ENCODE assay signal across 19 mouse cellular contexts in the genomic region with DNA sequence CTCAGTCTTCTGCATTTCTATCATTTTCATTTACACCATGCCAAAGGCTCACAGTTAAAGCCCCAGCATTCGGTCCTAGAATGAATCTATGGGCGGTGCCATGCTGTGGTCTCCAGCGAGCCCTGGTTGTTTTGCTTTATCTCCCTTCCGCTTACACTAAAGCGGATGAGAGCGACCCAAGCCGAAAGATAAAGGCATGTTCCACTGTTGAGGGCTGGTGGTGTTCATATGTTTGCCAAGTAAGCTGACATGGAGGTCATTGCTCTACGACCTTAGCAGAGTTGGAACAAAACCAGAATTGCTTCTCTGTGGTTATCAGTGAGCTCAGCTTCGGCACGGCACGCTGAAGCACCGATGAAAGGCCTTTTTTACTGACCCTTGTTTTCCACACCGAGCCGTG. TPM values are rescaled to one million over a fixed set of nuclear protein-coding genes. Genes with fewer than 3 reads are reported as not detected.
DNase-seq lines count a peak whose midpoint lies in the region; ATAC-seq and TF ChIP-seq lines count a peak whose summit lies in the region.
"Had no signal": no experiment of that assay in that cellular context is flagged by ENCODE, and none has a peak within 500 bp of the region (broad histone marks: within the 10 kb centered on the region; RNA-seq: fewer than 3 reads in every experiment).

No protein-coding gene starts in this region.

- H3K4me2 ChIP-seq in heart, embryonic 11.5 days, result peak overlapping the region; percentile 29
- peak overlapping the region; percentile 28; the same call in 1 of the 2 replicates for H3K4me2 ChIP-seq in liver, embryonic 16.5 days (ENCODE audit: low read depth, low read length)
- H3K4me2 ChIP-seq in forebrain, postnatal 0 days (ENCODE audit: low read depth), result no peak overlapping the region
- H3K4me2 ChIP-seq: forebrain, embryonic 13.5 days; hindbrain, embryonic 13.5 days; intestine, embryonic 15.5 days; neural tube, embryonic 12.5 days had no signal

- H3K9ac ChIP-seq in heart, embryonic 11.5 days (ENCODE audit: low read depth, low read length), result no peak overlapping the region
- H3K9ac ChIP-seq in liver, embryonic 16.5 days (ENCODE audit: low read depth, low read length), result no peak overlapping the region
- no peak overlapping the region for H3K9ac ChIP-seq in forebrain, postnatal 0 days
- H3K9ac ChIP-seq: forebrain, embryonic 13.5 days; hindbrain, embryonic 13.5 days; intestine, embryonic 15.5 days; neural tube, embryonic 12.5 days had no signal

- TF ChIP-seq CTCF in forebrain, postnatal 0 days (IDR thresholded peaks at IDR 0.05; ENCODE audit: low read depth), result no peak

- H3K9me3 ChIP-seq in heart, embryonic 11.5 days (replicated peaks; ENCODE audit: control insufficient read depth, low read length), result no peaks in the 10 kb centered on the region
- H3K9me3 ChIP-seq in liver, embryonic 16.5 days (replicated peaks; ENCODE audit: control insufficient read depth, low read length), result no peaks in the 10 kb centered on the region
- no peaks in the 10 kb centered on the region for H3K9me3 ChIP-seq in forebrain, postnatal 0 days (ENCODE audit: low read length)
- H3K9me3 ChIP-seq: forebrain, embryonic 13.5 days; G1E; hindbrain, embryonic 13.5 days; intestine, embryonic 15.5 days; midbrain, embryonic 10.5 days; neural tube, embryonic 12.5 days had no signal

- peaks cover 6% of the 10 kb centered on the region; the same call in 1 of the 2 replicates for H3K4me1 ChIP-seq in heart, embryonic 11.5 days (ENCODE audit: control insufficient read depth, insufficient read depth, low read length)
- H3K4me1 ChIP-seq in liver, embryonic 16.5 days (ENCODE audit: control insufficient read depth, low read depth, low read length), result peaks cover 3% of the 10 kb centered on the region
- H3K4me1 ChIP-seq in forebrain, postnatal 0 days (ENCODE audit: insufficient read depth), result no peaks in the 10 kb centered on the region; the same call in 1 of the 2 replicates
- H3K4me1 ChIP-seq: hindbrain, embryonic 13.5 days; intestine, embryonic 15.5 days; neural tube, embryonic 12.5 days had no signal

- WGBS in heart, embryonic 11.5 days (ENCODE audit: insufficient replicate concordance), result 31% methylated on average over 14 of the region's 14 CpGs
- 45% methylated on average over 14 of the region's 14 CpGs for WGBS in liver, embryonic 16.5 days (ENCODE audit: insufficient replicate concordance)
- 88% methylated on average over 14 of the region's 14 CpGs for WGBS in forebrain, postnatal 0 days

- peak; percentile 63; the same call in 1 of the 2 replicates for ATAC-seq in erythroid progenitor cell, adult 5-6 weeks (replicated peaks; ENCODE audit: low FRiP score, poor library complexity, severe bottlenecking)
- ATAC-seq in heart, embryonic 11.5 days (replicated peaks; ENCODE audit: insufficient number of reproducible peaks, low FRiP score, low TSS enrichment), result peak; percentile 47; the same call in 1 of the 2 replicates
- peak; percentile 85 for ATAC-seq in liver, embryonic 16.5 days (ENCODE audit: low read depth)
- no peak for ATAC-seq in forebrain, postnatal 0 days
- ATAC-seq: CD4-positive, CD25-positive, alpha-beta regulatory T cell, adult 4 months; forebrain, embryonic 13.5 days; intestine, embryonic 15.5 days had no signal

- H3K4me3 ChIP-seq in heart, embryonic 11.5 days (ENCODE audit: low read depth, low read length), result no peak overlapping the region
- no peak overlapping the region for H3K4me3 ChIP-seq in liver, embryonic 16.5 days (ENCODE audit: low read depth, low read length)
- no peak overlapping the region for H3K4me3 ChIP-seq in forebrain, postnatal 0 days (ENCODE audit: low read depth, low read length)
- H3K4me3 ChIP-seq: forebrain, embryonic 13.5 days; hindbrain, embryonic 13.5 days; intestine, embryonic 15.5 days; midbrain, embryonic 10.5 days; neural tube, embryonic 12.5 days had no signal

- no peaks in the 10 kb centered on the region for H3K36me3 ChIP-seq in heart, embryonic 11.5 days (ENCODE audit: control insufficient read depth, insufficient read depth, low read length)
- no peaks in the 10 kb centered on the region for H3K36me3 ChIP-seq in liver, embryonic 16.5 days (ENCODE audit: control insufficient read depth, insufficient read depth)
- no peaks in the 10 kb centered on the region for H3K36me3 ChIP-seq in forebrain, postnatal 0 days (ENCODE audit: insufficient read depth)
- H3K36me3 ChIP-seq: G1E; hindbrain, embryonic 13.5 days; intestine, embryonic 15.5 days; midbrain, embryonic 10.5 days; neural tube, embryonic 12.5 days had no signal

- H3K27me3 ChIP-seq in heart, embryonic 11.5 days (ENCODE audit: control insufficient read depth, insufficient read depth, low read length), result peaks cover 2% of the 10 kb centered on the region; the same call in 1 of the 2 replicates
- H3K27me3 ChIP-seq in liver, embryonic 16.5 days (ENCODE audit: control insufficient read depth, insufficient read depth, low read depth, low read length), result no peaks in the 10 kb centered on the region
- no peaks in the 10 kb centered on the region for H3K27me3 ChIP-seq in forebrain, postnatal 0 days (ENCODE audit: insufficient read depth, low read length)
- H3K27me3 ChIP-seq: forebrain, embryonic 13.5 days; hindbrain, embryonic 13.5 days; intestine, embryonic 15.5 days; neural tube, embryonic 12.5 days had no signal

- no peak overlapping the region for H3K27ac ChIP-seq in heart, embryonic 11.5 days (ENCODE audit: low read depth, low read length)
- H3K27ac ChIP-seq in liver, embryonic 16.5 days (ENCODE audit: low read length), result no peak overlapping the region
- H3K27ac ChIP-seq in forebrain, postnatal 0 days (ENCODE audit: low read depth, low read length), result no peak overlapping the region
- H3K27ac ChIP-seq: forebrain, embryonic 13.5 days; hindbrain, embryonic 13.5 days; intestine, embryonic 15.5 days; midbrain, embryonic 10.5 days; neural tube, embryonic 12.5 days had no signal

- DNase-seq in heart, postnatal 4 days, result peak; percentile 48
- no peak for DNase-seq in forebrain, postnatal 0 days
- DNase-seq in thymus, postnatal 14 days, result no peak
- no peak for DNase-seq in cerebellum, adult 11-12 months
- DNase-seq in layer of hippocampus, adult 9-11 months, result no peak
- DNase-seq: adrenal gland, postnatal 36 days; cerebellum, adult 9-10 months; embryo, embryonic 11 days; lung, adult 18-20 months had no signal

RNA-seq across cellular contexts. Expression of gene Otud1, which starts 32.5 kb away (rescaled TPM):
- 3.6 and 13.4 TPM in 2 replicates for total RNA-seq in erythroid progenitor cell, adult 5-6 weeks (2015; ENCODE audit: low replicate concordance)
- 3.7 and 6.5 TPM in 2 replicates for total RNA-seq in erythroid progenitor cell, adult 5-6 weeks (2017; ENCODE audit: low replicate concordance)
- polyA plus RNA-seq in heart, embryonic 11.5 days (2014; fragmentation: Nextera tagmentation; extraction: Ambion mirVana), result 5.9 and 6.3 TPM in 2 replicates
- total RNA-seq in heart, postnatal 4 days (2021), result 10 to 100 TPM; 37.0 to 38.4 TPM
- polyA plus RNA-seq in liver, embryonic 16.5 days (2015; fragmentation: Nextera tagmentation; extraction: Ambion mirVana), result 0.56 and 0.73 TPM in 2 replicates
- 7.4 and 10.3 TPM in 2 replicates for total RNA-seq in forebrain, postnatal 0 days (2014; rRNA removed)
- 3.6 TPM in 2 replicates for polyA plus RNA-seq in forebrain, postnatal 0 days (2015; fragmentation: Nextera tagmentation; extraction: Ambion mirVana)
- polyA plus RNA-seq: G1E had no signal
